16 mouse cellular contexts compared by ENCODE assay signal in genomic region chr2:117386981-117387705, GRCm38 (mm10). TPM values are rescaled to one million over a fixed set of nuclear protein-coding genes. Genes with fewer than 3 reads are reported as not detected.
DNase-seq lines count a peak whose midpoint lies in the region; ATAC-seq lines count a peak whose summit lies in the region.
"Had no signal": no experiment of that assay in that cellular context is flagged by ENCODE, and none has a peak within 500 bp of the region (broad histone marks: within the 10 kb centered on the region; RNA-seq: fewer than 3 reads in every experiment).

No protein-coding gene starts in this region.

- H3K9me3 ChIP-seq in hindbrain, embryonic 10.5 days = no peaks in the 10 kb centered on the region
- H3K9me3 ChIP-seq: midbrain, embryonic 13.5 days; stomach, embryonic 15.5 days had no signal

- H3K4me3 ChIP-seq in hindbrain, embryonic 10.5 days = no peak overlapping the region
- H3K4me3 ChIP-seq: midbrain, embryonic 13.5 days; stomach, embryonic 15.5 days had no signal

- H3K4me1 ChIP-seq in hindbrain, embryonic 10.5 days (replicated peaks) = 0 out of 2 replicates have a peak, but pooled peaks cover 3% of the 10 kb centered on the region
- H3K4me1 ChIP-seq: stomach, embryonic 15.5 days had no signal

- ATAC-seq in erythroblast, adult 5-6 weeks (replicated peaks; ENCODE audit: low FRiP score, poor library complexity, severe bottlenecking) = no peak
- ATAC-seq: inflammation-experienced regulatory T-cells, adult 6 months; midbrain, embryonic 13.5 days; Patski had no signal

- H3K27ac ChIP-seq in hindbrain, embryonic 10.5 days = no peak overlapping the region
- H3K27ac ChIP-seq: midbrain, embryonic 13.5 days; stomach, embryonic 15.5 days had no signal

- WGBS in hindbrain, embryonic 10.5 days = 86% methylated on average over 12 of the region's 12 CpGs

- peak; percentile 47 for DNase-seq in left cerebral cortex, adult 11 months (ENCODE audit: low spot score)
- no peak for DNase-seq in left cerebral cortex, postnatal 4 days
- DNase-seq in layer of hippocampus, adult 8-10 months (ENCODE audit: low spot score in 2 of 2) = peak; percentile 60 to 67
- peak; percentile 64 to 77 for DNase-seq in left cerebral cortex, adult 9 months (ENCODE audit: low spot score in 2 of 2)
- no peak for DNase-seq in hindbrain, embryonic 10.5 days (ENCODE audit: low spot score)
- no peak for DNase-seq in heart, adult 8-10 months (ENCODE audit: low spot score)
- DNase-seq: cerebellum, postnatal 36 days; kidney, adult 9 months; lung, embryonic 14.5 days; spleen, adult 18-20 months; thymus, postnatal 36 days had no signal

- H3K27me3 ChIP-seq in hindbrain, embryonic 10.5 days (ENCODE audit: insufficient read depth, poor library complexity, severe bottlenecking) = no peaks in the 10 kb centered on the region
- H3K27me3 ChIP-seq: midbrain, embryonic 13.5 days; stomach, embryonic 15.5 days had no signal

- H3K36me3 ChIP-seq in hindbrain, embryonic 10.5 days = no peaks in the 10 kb centered on the region
- H3K36me3 ChIP-seq: midbrain, embryonic 13.5 days; stomach, embryonic 15.5 days had no signal

- intact Hi-C loops in left cerebral cortex, postnatal 4 days (cut with DNase I) = no loop called here

RNA-seq across cellular contexts. Expression of gene Rasgrp1, which starts 44.3 kb away (rescaled TPM):
- 10 to 100 TPM; 30.3 to 35.2 TPM for total RNA-seq in left cerebral cortex, postnatal 4 days (2021)
- total RNA-seq in layer of hippocampus, adult 8-10 months (2022) = 100 to 1,000 TPM; 328 to 405 (median 376) TPM
- 0.41 and 1.1 TPM in 2 replicates for polyA plus RNA-seq in hindbrain, embryonic 10.5 days (2016; fragmentation: Nextera tagmentation; extraction: Ambion mirVana)
- 0.21 TPM in 1 of 2 replicates, not detected in the other for total RNA-seq in erythroblast, adult 5-6 weeks (2015; ENCODE audit: low replicate concordance)
- 0.17 TPM in 1 of 2 replicates, not detected in the other for total RNA-seq in erythroblast, adult 5-6 weeks (2017; ENCODE audit: low replicate concordance)
- under 1 TPM; 0.19 to 0.53 (median 0.42) TPM for total RNA-seq in heart, adult 8-10 months (2022)
- polyA plus RNA-seq: Patski had no signal

Comparison
In these comparisons a context has a peak if more than half of its experiments do, and no peak if none do; other contexts are left out.
1. DNase-seq: peak in left cerebral cortex, adult 11 months (single experiment), layer of hippocampus, adult 8-10 months (2 of 2) and left cerebral cortex, adult 9 months (2 of 2); none in left cerebral cortex, postnatal 4 days (single experiment), hindbrain, embryonic 10.5 days (single experiment) and heart, adult 8-10 months (single experiment).
2. RNA of gene Rasgrp1, which starts 44.3 kb away (total RNA-seq): 328 to 405 TPM in layer of hippocampus, adult 8-10 months and 30.3 to 35.2 TPM in left cerebral cortex, postnatal 4 days; 0.19 to 0.53 TPM in heart, adult 8-10 months and 0.17 to 0.21 TPM in erythroblast, adult 5-6 weeks; every median in the first group is over 10 times any median in the second.